Mouse (Mus musculus) heart, postnatal 14 days (tissue): ENCODE results near the gene Sfxn3. TPM values are rescaled to one million over a fixed set of nuclear protein-coding genes. Genes with fewer than 3 reads are reported as not detected.

Experiments used
- DNase-seq, 2 experiments: peaks; one replicate each; pipeline ENCODE4 v3.0.0; 2021 to 2022
- intact Hi-C: fragments of 180-260 bp; cut with DNase I; formaldehyde crosslinking; loops from one replicate; pipeline ENCODE4 v1.15.1; 2025
- long read RNA-seq, 2 experiments: library from polyadenylated mRNA; stranded (forward); transcript quantifications; one replicate each; pipeline ENCODE4 v2.0.0; 2021
- total RNA-seq, 2 experiments: library from RNA; stranded (reverse); gene quantifications; 2 replicates each; pipeline ENCODE4 v1.2.3; 2021

The Sfxn3 gene
- 10 to 100 TPM; 15.7 to 19.1 TPM for total RNA-seq
- long read RNA-seq, experiment 1, transcript Sfxn3-201 (11 exons, 2,867 nt): major isoform, 14 of 27 reads
- long read RNA-seq, experiment 1, partial matches to known transcripts: 8 of 27 reads
- long read RNA-seq, experiment 1, other reads (novel, unspliced or antisense): 5 of 27 reads
- long read RNA-seq, experiment 2, transcript Sfxn3-201 (11 exons, 2,867 nt): major isoform, 13 of 21 reads
- long read RNA-seq, experiment 2, partial matches to known transcripts: 3 of 21 reads
- long read RNA-seq, experiment 2, other reads (novel, unspliced or antisense): 5 of 21 reads

- intact Hi-C loops: no loop called here
- DNase-seq: peak; percentile 94 to 97
Observed at GRCm38 (mm10) chr19:45047417-45047934, at the start of gene Sfxn3. TSS of gene Sfxn3 (plus strand) at chr19:45047503.

- DNase-seq: no peak
- intact Hi-C loops: no loop called here
Observed at GRCm38 (mm10) chr19:44997786-44998185, 49.5 kb upstream of the Sfxn3 start.

GRCm38 (mm10) chr19:44999647-45000046, 47.7 kb upstream of the Sfxn3 start:
- intact Hi-C loops: no loop called here
- no peak for DNase-seq

GRCm38 (mm10) chr19:45002301-45002700, 45.0 kb upstream of the Sfxn3 start:
- no peak for DNase-seq
- intact Hi-C loops: no loop called here

- intact Hi-C loops: no loop called here
- DNase-seq: no peak
Observed at GRCm38 (mm10) chr19:45003740-45004516, 43.4 kb upstream of the Sfxn3 start.

GRCm38 (mm10) chr19:45005444-45005843, 41.9 kb upstream of the Sfxn3 start, which contains the start of gene Twnk:
TSS of gene Twnk (plus strand) at chr19:45005663.
- intact Hi-C loops: no loop called here
- DNase-seq: peak; percentile 33 to 53

- intact Hi-C loops: no loop called here
- DNase-seq: peak; percentile 95 to 99
Observed at GRCm38 (mm10) chr19:45005957-45006712, 41.2 kb upstream of the Sfxn3 start, which contains the start of gene Mrpl43. TSS of gene Mrpl43 (minus strand) at chr19:45006442.

GRCm38 (mm10) chr19:45007021-45007420, 40.3 kb upstream of the Sfxn3 start:
- DNase-seq: no peak
- intact Hi-C loops: no loop called here

GRCm38 (mm10) chr19:45007425-45008191, 39.7 kb upstream of the Sfxn3 start:
- DNase-seq: no peak
- intact Hi-C loops: no loop called here

- intact Hi-C loops: no loop called here
- DNase-seq: no peak
Observed at GRCm38 (mm10) chr19:45010646-45011045, 36.7 kb upstream of the Sfxn3 start.

GRCm38 (mm10) chr19:45012219-45012618, 35.1 kb upstream of the Sfxn3 start:
- DNase-seq: no peak
- intact Hi-C loops: loop anchor here (1.0 kb wide), 1 partner anchor 19 kb away; no protein-coding TSS in a partner anchor

- intact Hi-C loops: loop anchor here (1.0 kb wide), 1 partner anchor 19 kb away; no protein-coding TSS in a partner anchor
- no peak for DNase-seq
Observed at GRCm38 (mm10) chr19:45012636-45013035, 34.7 kb upstream of the Sfxn3 start.

- intact Hi-C loops: no loop called here
- no peak for DNase-seq
Observed at GRCm38 (mm10) chr19:45013581-45014225, 33.6 kb upstream of the Sfxn3 start.

GRCm38 (mm10) chr19:45014335-45014971, 32.9 kb upstream of the Sfxn3 start, which contains the start of gene Lzts2:
TSS of gene Lzts2 (plus strand) at chr19:45014414.
- intact Hi-C loops: no loop called here
- DNase-seq: no peak

GRCm38 (mm10) chr19:45014981-45015402, 32.3 kb upstream of the Sfxn3 start:
- intact Hi-C loops: no loop called here
- peak; percentile 77 to 78 for DNase-seq

- intact Hi-C loops: no loop called here
- peak; percentile 66 for DNase-seq
Observed at GRCm38 (mm10) chr19:45015518-45016281, 31.6 kb upstream of the Sfxn3 start.

- peak; percentile 85 to 90 for DNase-seq
- intact Hi-C loops: no loop called here
Observed at GRCm38 (mm10) chr19:45016341-45017215, 30.7 kb upstream of the Sfxn3 start.
